Mouse (Mus musculus) E14TG2a.4 (cell line): ENCODE results near the gene Dcxr.

ENCODE experiments used
- CTCF ChIP-seq: conservative IDR thresholded peaks from 2 replicates; pipeline ENCODE4 v1.5.1; 2014; ENCODE audit warnings: low read length
- NANOG ChIP-seq: IDR thresholded peaks from 2 replicates; pipeline ENCODE4 v1.6.1; 2014; ENCODE audit warnings: borderline replicate concordance, low read length, mixed read lengths
- POU5F1 ChIP-seq: IDR thresholded peaks from 2 replicates; pipeline ENCODE4 v1.6.1; 2014; ENCODE audit warnings: low read length, borderline replicate concordance

GRCm38 (mm10) chr11:120775774-120776469 lies 48.8 kb upstream of the Dcxr start:
- TF ChIP-seq CTCF (peak; percentile 97), POU5F1 (no peak), NANOG (no peak)
